Mouse (Mus musculus): ENCODE measurements at regions not wholly inside any gene's neighbourhood (a gene's known extent, or its start where the extent isn't known, plus 50 kb on each side); places are given as distances from the start of the nearest gene placed in this dataset.

GRCm38 (mm10) chr10:99614392-99615249, 144.8 kb downstream of the Csl start:
- Histone ChIP-seq H3K27ac (replicated peaks; ENCODE audit: low read depth, low read length) (no peak overlapping the region), H3K4me1 (ENCODE audit: control insufficient read depth, insufficient read depth, insufficient read length, low read length) (no peaks in the 10 kb centered on the region)

GRCm38 (mm10) chr10:99615371-99615770, 144.1 kb downstream of the Csl start:
- Histone ChIP-seq H3K4me3 (ENCODE audit: insufficient read depth, low read depth, low read length) (no peak overlapping the region), H3K27ac (replicated peaks; ENCODE audit: low read depth, low read length) (no peak overlapping the region), H3K4me1 (ENCODE audit: control insufficient read depth, insufficient read depth, insufficient read length, low read length) (no peaks in the 10 kb centered on the region)

More at GRCm38 (mm10) chr10:99614392-99615249, 144.8 kb downstream of the Csl start:
- H3K4me3 ChIP-seq (ENCODE audit: insufficient read depth, low read depth, low read length), result no peak overlapping the region

GRCm38 (mm10) chr10:99615779-99616178, 143.7 kb downstream of the Csl start:
- H3K4me1 ChIP-seq (ENCODE audit: control insufficient read depth, insufficient read depth, insufficient read length, low read length), result no peaks in the 10 kb centered on the region
- H3K4me3 ChIP-seq (ENCODE audit: insufficient read depth, low read depth, low read length), result no peak overlapping the region
- H3K27ac ChIP-seq (replicated peaks; ENCODE audit: low read depth, low read length), result no peak overlapping the region

- no peaks in the 10 kb centered on the region for H3K4me1 ChIP-seq (ENCODE audit: control insufficient read depth, insufficient read depth, insufficient read length, low read length)
- no peak overlapping the region for H3K27ac ChIP-seq (replicated peaks; ENCODE audit: low read depth, low read length)
- no peak overlapping the region for H3K4me3 ChIP-seq (ENCODE audit: insufficient read depth, low read depth, low read length)
Observed at GRCm38 (mm10) chr10:99617623-99618022, 141.8 kb downstream of the Csl start.

- Histone ChIP-seq H3K4me1 (ENCODE audit: control insufficient read depth, insufficient read depth, insufficient read length, low read length) (no peaks in the 10 kb centered on the region), H3K27ac (replicated peaks; ENCODE audit: low read depth, low read length) (no peak overlapping the region), H3K4me3 (ENCODE audit: insufficient read depth, low read depth, low read length) (no peak overlapping the region)
Observed at GRCm38 (mm10) chr10:99619421-99620151, 139.9 kb downstream of the Csl start.

- H3K4me1 ChIP-seq (ENCODE audit: control insufficient read depth, insufficient read depth, insufficient read length, low read length), result no peaks in the 10 kb centered on the region
- no peak overlapping the region for H3K27ac ChIP-seq (replicated peaks; ENCODE audit: low read depth, low read length)
- H3K4me3 ChIP-seq (ENCODE audit: insufficient read depth, low read depth, low read length), result no peak overlapping the region
Observed at GRCm38 (mm10) chr10:99620489-99620888, 139.0 kb downstream of the Csl start.

- no peak overlapping the region for H3K4me3 ChIP-seq (ENCODE audit: insufficient read depth, low read depth, low read length)
- no peaks in the 10 kb centered on the region for H3K4me1 ChIP-seq (ENCODE audit: control insufficient read depth, insufficient read depth, insufficient read length, low read length)
- no peak overlapping the region for H3K27ac ChIP-seq (replicated peaks; ENCODE audit: low read depth, low read length)
Observed at GRCm38 (mm10) chr10:99627355-99627754, 132.1 kb downstream of the Csl start.

GRCm38 (mm10) chr10:99632250-99632985, 127.0 kb downstream of the Csl start:
- Histone ChIP-seq H3K4me3 (ENCODE audit: insufficient read depth, low read depth, low read length) (no peak overlapping the region), H3K4me1 (ENCODE audit: control insufficient read depth, insufficient read depth, insufficient read length, low read length) (no peaks in the 10 kb centered on the region), H3K27ac (replicated peaks; ENCODE audit: low read depth, low read length) (peak overlapping the region; percentile 63)

GRCm38 (mm10) chr10:99635796-99636195, 123.7 kb downstream of the Csl start:
- H3K4me3 ChIP-seq (ENCODE audit: insufficient read depth, low read depth, low read length), result no peak overlapping the region
- no peaks in the 10 kb centered on the region for H3K4me1 ChIP-seq (ENCODE audit: control insufficient read depth, insufficient read depth, insufficient read length, low read length)
- H3K27ac ChIP-seq (replicated peaks; ENCODE audit: low read depth, low read length), result no peak overlapping the region

- H3K27ac ChIP-seq (replicated peaks; ENCODE audit: low read depth, low read length), result no peak overlapping the region
- no peak overlapping the region for H3K4me3 ChIP-seq (ENCODE audit: insufficient read depth, low read depth, low read length)
- H3K4me1 ChIP-seq (ENCODE audit: control insufficient read depth, insufficient read depth, insufficient read length, low read length), result no peaks in the 10 kb centered on the region
Observed at GRCm38 (mm10) chr10:99639022-99639421, 120.4 kb downstream of the Csl start.

GRCm38 (mm10) chr10:99639469-99639868, 120.0 kb downstream of the Csl start:
- H3K4me1 ChIP-seq (ENCODE audit: control insufficient read depth, insufficient read depth, insufficient read length, low read length), result no peaks in the 10 kb centered on the region
- no peak overlapping the region for H3K27ac ChIP-seq (replicated peaks; ENCODE audit: low read depth, low read length)
- H3K4me3 ChIP-seq (ENCODE audit: insufficient read depth, low read depth, low read length), result no peak overlapping the region

- Histone ChIP-seq H3K4me3 (ENCODE audit: insufficient read depth, low read depth, low read length) (no peak overlapping the region), H3K4me1 (ENCODE audit: control insufficient read depth, insufficient read depth, insufficient read length, low read length) (no peaks in the 10 kb centered on the region), H3K27ac (replicated peaks; ENCODE audit: low read depth, low read length) (no peak overlapping the region)
Observed at GRCm38 (mm10) chr10:99641784-99642183, 117.7 kb downstream of the Csl start.

- no peak overlapping the region for H3K4me3 ChIP-seq (ENCODE audit: insufficient read depth, low read depth, low read length)
- no peaks in the 10 kb centered on the region for H3K4me1 ChIP-seq (ENCODE audit: control insufficient read depth, insufficient read depth, insufficient read length, low read length)
- no peak overlapping the region for H3K27ac ChIP-seq (replicated peaks; ENCODE audit: low read depth, low read length)
Observed at GRCm38 (mm10) chr10:99642201-99642827, 117.1 kb downstream of the Csl start.

- Histone ChIP-seq H3K4me1 (ENCODE audit: control insufficient read depth, insufficient read depth, insufficient read length, low read length) (no peaks in the 10 kb centered on the region), H3K27ac (replicated peaks; ENCODE audit: low read depth, low read length) (no peak overlapping the region), H3K4me3 (ENCODE audit: insufficient read depth, low read depth, low read length) (no peak overlapping the region)
Observed at GRCm38 (mm10) chr10:99644981-99645380, 114.5 kb downstream of the Csl start.

GRCm38 (mm10) chr10:99652011-99652410, 107.4 kb downstream of the Csl start:
- Histone ChIP-seq H3K4me3 (ENCODE audit: insufficient read depth, low read depth, low read length) (no peak overlapping the region), H3K27ac (replicated peaks; ENCODE audit: low read depth, low read length) (no peak overlapping the region), H3K4me1 (ENCODE audit: control insufficient read depth, insufficient read depth, insufficient read length, low read length) (no peaks in the 10 kb centered on the region; the same call in 1 of the 2 replicates)
